Mouse (Mus musculus) layer of hippocampus, postnatal 10 days (tissue): ENCODE measurements around the gene Plekha3. TPM values are rescaled to one million over a fixed set of nuclear protein-coding genes. Genes with fewer than 3 reads are reported as not detected.

ENCODE experiments used
- DNase-seq, 2 experiments: peaks; one replicate each; pipeline ENCODE4 v3.0.0; 2021; ENCODE audit warnings: low spot score in 2 of 2
- long read RNA-seq: library from polyadenylated mRNA; stranded (forward); transcript quantifications from one replicate; pipeline ENCODE4 v2.0.0, GENCODE M21; 2023
- total RNA-seq, 2 experiments: library from RNA; stranded (reverse); gene quantifications; 2 replicates each; pipeline ENCODE4 v1.2.3; 2021

Plekha3 gene
- total RNA-seq = 10 to 100 TPM; 25.5 to 28.2 TPM
- long read RNA-seq, transcript Plekha3-201 (8 exons, 2,534 nt) = major isoform, 25 of 26 reads
- long read RNA-seq, partial matches to known transcripts = 1 of 26 reads
- long read RNA-seq, other reads (novel, unspliced or antisense) = 0 of 26 reads

DNA sequence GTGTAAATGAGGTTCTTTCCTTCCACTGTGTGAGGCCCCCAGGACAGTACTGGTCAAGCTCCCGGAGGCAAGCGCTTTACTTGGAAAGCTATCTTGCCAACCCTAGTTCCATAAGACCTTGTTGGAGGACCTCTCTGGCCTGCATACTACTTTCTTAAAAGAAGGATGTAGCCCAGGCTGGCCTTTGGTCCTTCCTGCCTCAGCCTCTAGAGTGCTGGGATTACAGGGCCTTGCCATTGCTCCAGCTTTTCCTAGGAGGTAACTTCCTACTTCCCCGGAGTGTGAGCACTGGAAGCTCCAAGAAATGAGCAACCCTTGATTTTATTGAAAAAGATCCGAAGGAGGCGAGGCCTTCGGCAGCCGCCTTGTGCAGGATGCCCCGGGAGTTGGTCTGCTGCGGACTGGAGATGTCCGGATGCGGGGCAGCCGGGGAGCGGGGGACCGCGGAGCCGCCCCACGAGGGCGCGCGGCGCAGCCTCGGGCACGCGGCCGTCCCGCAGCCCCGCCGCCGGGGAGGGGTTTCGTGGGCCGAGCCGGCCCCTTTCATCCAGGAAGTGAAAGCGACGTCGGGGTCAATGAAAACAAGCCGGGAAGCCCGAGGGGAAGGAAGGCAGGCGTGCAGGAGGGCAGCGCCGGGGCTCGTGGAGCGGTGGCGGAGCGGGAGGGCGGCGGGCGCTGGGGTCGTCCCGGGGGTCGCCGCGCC is at the start of gene Plekha3:
Plekha3 (plus strand) TSS at position 557 of the 703 bp plus-strand sequence.
- DNase-seq = peak; percentile 78 to 85

DNA sequence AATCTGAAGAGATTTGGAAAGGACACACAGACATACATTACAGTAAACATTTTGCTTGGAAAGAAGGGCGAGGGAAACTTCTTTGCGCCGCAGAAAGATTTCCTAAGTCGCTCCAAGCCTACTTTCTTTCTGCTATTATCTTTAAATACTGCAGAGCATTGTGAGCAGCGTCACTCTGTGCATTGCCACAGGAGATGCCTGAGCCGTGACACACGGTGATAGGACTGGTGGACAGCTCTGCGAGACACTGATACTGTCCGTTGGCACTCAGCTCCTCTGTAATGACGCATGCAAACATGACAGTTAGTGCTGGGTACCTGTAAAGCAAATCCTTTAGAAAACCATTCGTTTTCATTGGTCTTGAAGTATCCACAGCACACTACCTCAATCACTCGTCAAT is 44.8 kb upstream of the Plekha3 start:
- no peak for DNase-seq

DNA sequence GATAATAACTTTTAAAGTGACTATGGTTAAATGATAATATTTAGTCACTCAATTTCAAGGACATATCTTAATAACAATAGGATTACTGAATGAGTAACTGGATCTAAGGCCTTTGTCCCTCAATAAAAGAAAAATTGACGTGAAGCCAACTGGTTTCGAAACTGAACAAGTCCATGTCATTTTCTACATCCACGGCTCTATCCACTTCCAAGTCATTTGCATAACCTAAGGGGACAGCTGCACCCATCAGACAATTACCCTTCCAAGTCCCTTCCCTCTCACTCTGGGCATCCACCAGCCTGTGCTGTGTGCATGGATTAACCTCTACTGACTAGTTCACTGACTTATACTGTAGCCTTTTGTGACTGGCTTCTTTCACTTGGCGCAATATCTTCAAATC is 43.5 kb upstream of the Plekha3 start:
- no peak for DNase-seq

DNA sequence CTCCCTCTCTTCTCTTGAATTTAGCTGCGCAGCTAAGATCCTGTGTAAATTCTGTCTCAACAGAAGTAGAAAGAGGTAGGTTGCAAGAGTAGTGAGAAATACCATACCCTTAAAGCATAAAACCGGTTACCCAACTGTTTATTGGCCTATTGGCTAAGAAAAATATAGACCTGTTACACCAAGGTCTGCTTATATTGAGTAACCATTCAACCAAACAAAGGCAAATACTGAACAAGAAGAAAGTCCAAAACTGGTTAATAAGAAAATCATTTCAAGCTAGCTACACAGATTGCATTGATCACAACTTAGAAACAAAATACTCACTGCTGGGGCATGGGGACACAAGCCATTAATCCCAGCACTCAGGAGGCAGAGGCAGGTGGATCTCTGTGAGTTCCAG is 35.4 kb upstream of the Plekha3 start:
- no peak for DNase-seq

DNA sequence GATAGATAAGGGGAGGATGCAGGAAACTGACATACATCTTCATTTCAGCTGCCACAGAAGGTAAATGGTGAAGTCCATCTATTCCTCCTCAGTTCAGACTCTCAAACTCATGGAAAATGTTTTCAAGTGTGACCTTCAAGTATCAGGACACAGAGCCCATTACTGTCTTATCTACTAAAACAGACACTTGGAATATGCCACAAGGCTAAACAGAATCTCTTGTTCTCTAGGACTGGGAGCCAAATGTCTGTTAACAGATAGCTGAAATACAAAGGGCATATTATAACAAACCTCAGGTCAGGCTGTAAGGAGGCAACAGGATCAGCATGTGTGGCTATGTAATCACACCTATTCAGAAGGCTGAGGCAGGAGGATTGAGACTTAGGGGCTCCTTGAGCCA is 31.3 kb upstream of the Plekha3 start:
- DNase-seq = no peak

DNA sequence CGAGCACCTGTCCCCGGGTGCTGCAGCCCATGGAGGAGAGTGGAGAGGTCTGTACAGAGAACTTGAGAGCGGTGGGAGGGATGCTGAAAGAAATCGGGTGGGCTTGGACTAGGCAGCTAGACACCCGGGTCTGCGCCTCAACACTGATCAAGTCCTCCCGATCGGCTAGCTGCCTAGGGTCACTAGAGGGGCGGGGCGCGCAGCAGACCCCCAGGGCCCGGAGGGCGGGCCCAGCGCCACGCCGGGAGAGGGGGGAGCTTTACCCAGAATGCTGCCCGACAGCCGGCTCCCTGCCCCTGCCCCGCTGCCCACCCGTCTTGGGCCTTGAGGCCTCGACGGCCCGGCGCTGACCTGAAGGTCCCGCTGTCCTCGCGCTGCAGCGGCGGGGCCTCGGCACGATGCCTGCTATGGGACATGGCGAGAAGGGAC is 27.6 kb upstream of the Plekha3 start:
- no peak for DNase-seq

DNA sequence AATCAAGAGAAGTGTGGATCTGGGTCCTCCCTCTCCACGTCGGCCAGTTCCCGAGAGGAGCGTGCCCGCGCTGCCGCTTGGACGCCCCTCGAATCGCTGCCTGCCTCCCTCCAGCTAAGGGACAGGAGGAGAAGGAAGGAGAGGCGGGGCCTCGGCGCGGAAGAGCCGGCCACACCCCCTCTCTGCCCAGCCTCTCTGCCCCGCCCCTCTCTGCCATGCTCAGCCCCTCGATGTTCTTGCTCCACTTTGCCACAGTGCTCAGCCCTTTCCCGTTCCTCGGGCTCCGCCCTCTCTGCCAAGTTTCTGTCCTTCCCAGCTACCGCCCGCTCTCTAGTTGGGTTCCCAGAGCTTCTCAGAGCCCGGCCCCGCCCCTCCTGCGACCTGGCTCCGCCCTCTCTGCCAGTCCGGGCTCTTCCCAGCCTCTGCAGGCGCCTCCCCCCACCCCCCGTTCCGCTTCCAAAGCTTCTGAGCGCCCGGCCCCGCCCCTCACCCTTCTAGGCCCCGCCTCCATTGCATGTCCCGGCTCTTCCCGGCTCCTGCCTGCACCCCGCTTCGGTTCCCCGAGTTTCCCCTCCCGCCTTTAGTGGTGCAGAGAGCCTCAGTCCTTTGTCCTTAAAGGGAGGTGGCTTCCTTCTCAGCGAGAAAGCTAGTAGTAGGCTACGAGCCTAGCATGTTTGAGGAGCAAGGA is 27.1 kb upstream of the Plekha3 start, which contains the start of the genes Prkra and Pjvk:
Prkra (minus strand) TSS at position 133 of the 688 bp plus-strand sequence.
Pjvk (plus strand) TSS at position 594 of the 688 bp plus-strand sequence.
- DNase-seq = peak; percentile 98 to 99

DNA sequence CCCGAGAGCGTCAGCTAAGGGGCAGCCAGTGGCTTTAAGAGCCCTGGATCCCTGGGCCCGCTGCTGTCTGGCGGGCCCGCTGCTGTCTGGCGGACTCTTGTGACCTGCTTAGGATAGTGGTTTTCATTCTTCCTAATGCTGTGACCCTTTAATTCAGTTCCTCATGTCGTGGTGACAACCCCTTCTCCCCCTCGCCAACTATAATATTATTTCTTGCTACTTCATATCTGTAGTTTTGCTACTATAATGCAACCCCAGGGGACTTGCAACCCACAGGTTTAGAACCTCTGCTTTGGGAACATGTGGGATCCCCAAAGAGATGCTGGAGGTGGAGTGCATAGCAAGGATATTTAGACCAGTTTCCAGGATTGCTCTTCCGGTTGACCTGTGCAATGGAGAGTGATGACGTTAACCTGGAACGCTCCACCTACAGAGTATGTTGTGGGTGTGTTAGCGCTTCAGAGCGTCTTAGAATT is 26.4 kb upstream of the Plekha3 start:
- DNase-seq = no peak

DNA sequence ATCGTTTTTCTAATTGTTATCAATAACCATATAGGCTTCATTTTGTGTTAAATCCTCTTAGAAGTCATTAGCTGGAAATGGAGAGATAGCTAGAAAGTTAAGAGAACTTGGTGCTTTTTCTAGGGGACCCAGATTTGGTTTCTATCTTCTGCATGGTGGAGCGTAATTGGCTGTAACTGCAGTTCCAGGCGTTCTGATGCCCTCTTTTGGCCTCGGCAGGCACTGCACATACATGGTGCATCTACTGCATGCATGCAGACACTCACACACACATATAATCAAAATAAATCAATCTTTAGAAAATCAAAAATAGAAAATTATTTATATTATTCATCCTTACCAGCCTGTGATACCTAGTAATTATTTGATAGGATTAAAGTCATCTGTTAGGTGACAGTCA is 22.0 kb upstream of the Plekha3 start:
- no peak for DNase-seq

DNA sequence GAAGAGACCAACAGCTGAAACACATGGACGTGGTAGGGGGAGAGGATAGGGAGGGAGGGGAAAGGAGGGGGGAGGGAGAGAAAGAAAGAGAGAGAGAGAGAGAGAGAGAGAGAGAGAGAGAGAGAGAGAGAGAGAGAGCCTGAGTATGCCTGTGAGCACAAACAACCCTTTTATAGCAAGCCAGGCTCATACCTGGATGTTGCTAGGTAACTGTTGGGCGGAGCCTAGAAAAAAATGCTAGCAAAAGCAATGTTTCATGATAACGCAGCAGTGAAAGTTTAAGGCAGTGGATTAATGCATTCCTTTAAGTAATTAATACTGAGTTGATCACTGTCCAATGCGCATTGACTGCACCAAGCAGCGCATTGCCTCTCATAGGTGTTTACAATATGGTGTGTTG is 20.4 kb upstream of the Plekha3 start:
- DNase-seq = no peak

DNA sequence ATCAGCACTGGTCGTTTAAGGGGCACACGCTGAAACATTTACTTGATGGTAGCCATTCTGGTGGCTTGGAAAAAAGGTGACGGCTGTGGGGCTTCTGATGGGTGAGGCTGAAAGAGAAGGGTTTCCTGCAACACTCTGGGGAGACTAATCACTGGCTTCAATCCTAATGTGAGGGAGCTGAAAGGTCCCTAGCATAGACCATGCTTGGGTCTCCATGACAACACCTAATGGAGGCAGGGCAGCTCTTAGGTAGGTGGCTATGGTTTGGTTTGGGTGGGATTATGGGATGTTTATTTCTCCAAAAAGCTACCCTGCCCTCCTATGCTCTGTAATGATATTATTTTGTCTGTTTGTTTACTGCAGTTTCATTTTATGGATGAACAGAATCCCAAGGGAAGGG is 19.6 kb upstream of the Plekha3 start:
- DNase-seq = no peak

DNA sequence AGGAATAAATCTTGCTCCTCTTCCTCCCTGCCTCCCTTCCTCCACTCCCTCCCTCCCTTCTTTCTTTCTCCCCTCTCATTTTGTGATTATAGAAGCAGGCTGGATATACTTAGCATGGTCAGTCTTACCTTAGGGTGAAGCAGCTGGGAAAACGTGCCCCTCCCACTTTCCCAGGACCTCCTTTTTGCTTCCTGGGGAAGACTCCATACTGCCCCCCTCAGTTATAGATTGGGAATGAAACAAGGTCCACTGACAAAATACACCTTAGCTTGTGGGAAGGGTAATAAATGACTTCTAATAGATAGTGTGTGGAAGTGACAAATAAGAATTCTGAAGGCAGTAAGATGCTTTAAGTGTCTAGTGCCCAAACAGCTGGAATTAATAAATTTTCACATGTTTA is 19.1 kb upstream of the Plekha3 start:
- DNase-seq = no peak

DNA sequence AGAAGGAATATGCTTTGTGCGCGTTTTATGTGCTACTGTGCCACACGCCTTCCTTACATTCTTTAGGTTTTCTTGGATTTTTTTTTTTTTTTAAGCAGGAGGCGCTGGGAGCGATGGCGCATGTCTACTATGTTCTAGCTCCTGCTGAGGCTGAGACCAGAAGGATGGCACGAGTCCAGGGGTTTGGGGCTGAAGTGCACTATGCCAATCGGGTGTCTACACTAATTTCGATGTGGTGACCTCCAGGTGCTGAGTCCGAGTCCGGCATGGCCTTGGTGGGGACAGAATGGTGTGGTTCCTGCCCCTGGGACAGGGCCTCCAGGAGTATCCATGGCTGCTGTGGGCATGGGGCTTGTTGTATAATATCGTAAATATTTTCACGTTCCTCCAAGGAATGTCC is 16.5 kb upstream of the Plekha3 start:
- no peak for DNase-seq

DNA sequence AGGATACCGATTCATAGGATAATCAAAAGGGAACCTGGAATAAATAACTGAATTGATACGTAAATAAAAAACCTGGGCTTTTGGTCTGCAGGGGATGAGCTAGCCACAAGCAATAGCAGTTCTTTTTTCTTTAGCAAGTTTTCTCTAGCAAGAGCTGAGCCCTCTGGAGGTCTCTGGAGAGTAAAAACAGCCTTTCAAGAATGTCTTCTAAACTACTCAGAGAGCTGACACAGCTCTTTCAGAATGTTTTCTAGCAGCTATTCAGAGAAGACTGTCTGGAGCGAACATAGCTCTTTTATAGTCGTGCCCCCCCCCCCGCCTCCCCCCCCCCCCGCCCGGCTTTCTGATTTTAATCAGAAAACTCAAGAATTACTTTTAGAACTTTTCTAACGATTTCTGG is 15.7 kb upstream of the Plekha3 start:
- no peak for DNase-seq

DNA sequence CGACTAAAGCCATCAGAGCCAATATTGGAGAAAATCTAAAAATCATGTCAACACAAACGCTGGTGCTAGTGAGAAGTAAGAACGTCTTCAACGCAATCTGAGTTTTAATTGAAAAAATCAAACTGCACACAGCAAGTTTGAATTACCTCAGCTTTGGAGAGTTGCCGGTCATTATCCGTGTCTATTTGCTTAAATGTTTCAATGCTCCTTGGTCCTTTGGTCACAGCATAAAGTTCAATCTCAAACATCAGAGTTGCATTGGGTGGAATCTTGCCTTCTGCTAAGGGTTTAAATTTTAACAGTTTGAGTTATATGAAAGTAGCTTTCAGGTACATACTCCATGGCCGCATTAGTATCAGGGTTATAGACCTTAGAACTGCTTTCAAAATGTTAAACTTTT is 9.6 kb upstream of the Plekha3 start:
- DNase-seq = no peak

DNA sequence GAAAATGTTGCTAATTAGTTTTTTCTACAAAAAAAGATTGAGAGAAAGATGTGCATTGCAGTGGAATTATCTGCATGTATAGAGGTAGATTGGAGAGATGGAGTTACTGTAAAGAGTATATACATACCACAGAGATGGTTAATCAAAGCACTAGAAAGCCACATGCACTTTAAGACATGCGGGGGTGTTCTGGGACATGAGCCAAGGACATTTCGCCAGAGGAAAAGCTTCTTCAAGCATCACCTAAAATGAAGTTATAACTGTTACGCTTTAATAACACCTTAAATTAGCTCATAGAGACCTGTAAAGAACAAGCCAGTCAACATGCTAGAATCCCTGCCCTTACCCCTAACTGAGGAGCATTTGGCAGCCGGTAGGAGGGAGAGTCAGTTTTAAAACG is 7.9 kb upstream of the Plekha3 start:
- no peak for DNase-seq

DNA sequence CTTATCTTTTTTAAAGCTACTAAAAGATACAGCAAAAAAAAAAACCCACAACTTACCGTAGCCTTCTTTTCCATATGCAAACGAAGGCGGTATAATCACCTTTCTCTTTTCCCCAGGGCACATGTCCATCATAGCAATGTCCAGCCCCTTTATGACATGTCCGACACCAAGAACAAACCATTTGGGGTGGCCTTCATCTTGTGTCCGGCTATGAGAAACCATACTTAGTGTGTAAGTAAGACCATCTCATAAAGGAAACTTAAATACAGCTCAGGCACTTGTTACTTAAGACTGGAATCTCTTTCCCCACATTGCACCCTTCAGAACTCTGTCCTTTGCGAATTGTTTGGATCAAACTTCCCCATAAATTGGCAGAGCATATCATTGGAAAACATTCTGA is 3.4 kb upstream of the Plekha3 start:
- no peak for DNase-seq

DNA sequence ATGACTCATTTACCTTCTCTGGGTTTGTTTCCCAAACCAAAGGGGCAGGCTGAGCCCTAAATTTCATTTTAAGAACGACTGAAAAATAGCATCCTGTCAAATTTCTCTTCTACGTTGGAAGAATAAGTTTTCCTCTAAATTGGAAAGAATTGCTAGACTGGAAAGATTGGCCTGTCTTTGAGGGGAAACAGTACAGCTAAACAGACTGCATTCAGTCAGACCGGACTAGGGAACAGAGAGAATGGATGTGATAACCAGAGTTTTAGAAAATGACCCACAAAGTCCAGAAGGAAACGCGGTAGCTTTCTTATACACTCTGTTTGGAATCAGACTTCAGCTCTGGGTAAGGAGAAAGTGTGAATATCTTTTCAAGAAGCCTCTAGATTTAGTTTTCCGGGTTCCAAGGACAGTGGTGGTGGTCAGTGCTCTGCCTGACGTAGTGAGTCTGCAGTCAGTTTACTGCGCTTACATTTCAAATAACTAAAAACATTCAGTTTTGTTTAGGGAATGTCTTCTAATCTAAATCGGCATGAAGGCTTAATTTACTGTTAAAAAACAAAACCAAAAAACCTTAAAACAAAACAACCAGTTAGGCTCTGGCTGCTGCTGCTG is 2.8 kb upstream of the Plekha3 start:
- no peak for DNase-seq

DNA sequence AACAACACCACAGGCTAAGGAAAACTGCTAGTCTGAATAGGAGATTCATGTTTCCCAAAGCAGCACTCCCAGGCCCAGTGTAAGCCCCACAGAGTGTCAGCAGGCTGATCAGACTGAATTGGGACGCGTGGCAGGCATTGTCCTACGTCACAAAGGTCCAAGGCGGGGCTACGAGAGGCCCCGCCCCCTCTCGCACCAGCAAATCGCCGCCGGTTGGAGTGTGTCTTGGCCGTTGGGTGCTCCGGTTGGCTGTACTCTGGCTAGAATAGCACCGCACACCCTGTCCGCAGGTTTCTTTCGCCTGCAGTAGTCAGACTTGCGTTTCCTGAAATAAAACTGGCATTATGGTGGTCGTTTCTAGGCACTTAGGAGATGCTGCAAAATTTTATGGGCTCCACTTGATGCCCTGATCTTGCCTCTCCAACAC is 2.1 kb upstream of the Plekha3 start, which contains the start of gene Fkbp7:
Fkbp7 (minus strand) TSS at position 151 of the 427 bp plus-strand sequence.
- DNase-seq = peak; percentile 84 to 88

DNA sequence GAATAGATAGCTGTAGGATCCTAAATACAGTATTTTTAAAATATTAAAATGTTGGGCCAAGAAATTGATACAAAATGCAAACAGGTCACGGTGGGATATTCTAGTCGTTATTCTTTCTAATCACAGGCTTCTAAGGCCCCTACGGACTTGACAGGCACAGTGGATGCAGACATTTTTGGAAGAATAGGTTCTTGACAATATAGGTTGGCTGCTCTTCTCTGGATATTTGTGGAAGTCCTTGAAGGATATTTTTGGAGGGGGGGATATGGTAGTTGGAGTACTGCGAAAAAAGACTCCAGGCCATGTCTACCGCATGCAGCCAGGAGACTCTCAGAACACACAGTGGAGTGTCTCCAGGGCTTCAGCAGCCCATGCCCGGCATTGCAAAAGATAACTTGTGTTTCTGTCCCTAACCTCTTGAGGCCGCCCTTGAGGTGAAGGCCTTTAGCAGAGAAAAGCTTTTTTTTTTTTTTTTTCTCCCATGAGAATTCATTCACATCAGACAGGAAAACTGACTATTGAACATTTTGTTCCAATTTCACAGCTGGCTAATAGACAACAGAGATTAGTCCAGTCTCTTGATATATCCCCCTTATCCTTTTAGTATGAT is 1.5 kb upstream of the Plekha3 start:
- DNase-seq = peak in 1 of 2 experiments; percentile 49

DNA sequence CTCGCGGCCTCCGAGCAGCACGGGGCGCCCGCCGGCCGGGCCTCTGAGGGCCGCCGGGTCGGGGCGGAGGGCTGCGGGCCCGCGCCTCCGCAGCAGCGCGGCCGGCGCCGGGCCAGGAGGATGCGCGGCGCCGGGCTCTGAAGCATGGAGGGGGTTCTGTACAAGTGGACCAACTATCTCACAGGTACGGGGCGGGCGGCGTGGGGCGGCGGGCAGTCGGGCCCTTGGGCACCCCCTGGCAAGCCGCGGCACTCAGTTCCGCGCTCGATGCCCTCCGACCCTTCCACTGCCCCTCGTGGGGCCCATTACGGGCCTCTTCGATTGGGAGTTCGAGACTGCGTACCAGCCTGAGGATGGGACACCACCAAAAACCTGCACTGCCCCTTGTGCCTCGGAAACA is 370 bp downstream of the Plekha3 start:
- peak; percentile 36 to 41 for DNase-seq
